Mouse (Mus musculus): ENCODE results near the gene Gm20671.
"Not testable (repeated sequence)": the region's sequence is repeated elsewhere in the genome, so short reads cannot be mapped to it uniquely, and the experiment has no call there.

Gm20671 gene

DNA sequence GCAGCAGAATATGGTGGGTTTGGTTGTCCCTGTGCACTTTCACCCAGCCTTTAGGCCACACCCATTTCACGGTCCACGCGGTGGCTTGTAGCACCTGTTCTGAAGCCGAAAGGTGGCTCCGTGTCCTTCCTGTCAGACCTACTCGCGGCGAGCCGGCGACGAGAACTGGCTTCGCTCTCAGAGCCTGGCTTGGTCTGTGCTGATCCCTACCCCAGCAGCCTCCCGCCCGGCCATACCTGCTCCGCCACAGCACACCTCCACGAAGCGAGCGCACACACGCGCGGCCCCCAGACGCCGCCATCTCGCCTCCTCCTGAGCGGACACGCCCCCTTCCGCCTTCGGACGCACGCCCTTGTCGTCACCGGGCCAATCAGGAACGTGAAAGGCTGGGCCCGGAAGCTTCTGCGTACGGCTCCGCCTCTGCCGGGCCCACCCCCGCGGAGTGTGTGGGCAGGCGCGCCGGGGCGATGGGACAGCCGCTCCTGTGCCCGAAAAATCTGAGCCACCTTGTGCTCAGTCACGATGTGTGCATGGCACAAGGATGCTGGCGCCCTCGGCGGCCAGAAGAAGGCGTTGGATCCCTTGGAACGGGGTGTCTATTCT, 41.5 kb downstream of the Gm20671 start, which contains the start of gene Pisd:
Pisd (minus strand) TSS at position 334 of the 603 bp plus-strand sequence.
- DNase-seq (ENCODE audit: low spot score in 2 of 2), result peak; percentile 87 to 91

DNA sequence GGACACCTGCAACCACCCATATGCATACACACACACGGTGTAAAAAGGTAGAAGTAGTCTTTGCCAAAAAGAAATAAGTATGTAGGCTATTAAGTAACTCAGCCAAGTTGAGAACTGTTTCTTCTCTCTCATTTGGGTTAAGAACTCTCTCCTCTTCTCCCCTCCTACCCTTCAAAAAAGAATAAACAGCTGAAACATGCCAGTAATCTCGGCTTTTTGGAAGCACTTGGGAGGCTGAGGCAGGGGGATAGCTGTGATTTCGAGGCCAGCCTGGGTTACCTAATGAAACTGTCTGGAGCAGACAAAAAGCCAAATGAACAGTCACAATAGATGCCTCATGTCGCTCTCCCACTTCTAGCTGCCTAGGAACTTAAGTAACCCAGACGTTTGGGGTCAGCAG, 42.2 kb downstream of the Gm20671 start:
- no peak for DNase-seq (ENCODE audit: low spot score in 2 of 2)

- no peak for DNase-seq (ENCODE audit: low spot score in 2 of 2)
Measured at GRCm38 (mm10) chr5:32781596-32781995, 45.3 kb downstream of the Gm20671 start.

DNA sequence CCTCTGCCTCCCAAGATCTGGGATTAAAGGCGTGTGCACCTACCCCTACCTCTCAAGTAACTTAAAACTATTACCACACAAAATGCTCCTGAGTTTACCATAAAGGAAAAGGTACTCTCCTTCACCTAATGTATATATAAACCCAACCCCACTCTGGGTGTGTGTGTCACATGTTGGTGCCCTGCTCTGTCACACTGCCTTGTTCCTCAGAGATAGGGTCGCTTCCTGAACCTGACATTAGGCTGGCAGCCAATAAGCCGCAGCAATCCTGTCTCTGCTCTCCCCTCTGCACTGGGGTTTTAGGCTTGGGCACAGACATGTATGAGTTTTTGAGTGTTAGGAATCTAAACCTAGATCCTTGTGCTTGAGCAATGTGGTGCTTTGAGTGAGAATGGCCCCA, 48.7 kb downstream of the Gm20671 start:
- DNase-seq (ENCODE audit: low spot score in 2 of 2), result no peak

DNA sequence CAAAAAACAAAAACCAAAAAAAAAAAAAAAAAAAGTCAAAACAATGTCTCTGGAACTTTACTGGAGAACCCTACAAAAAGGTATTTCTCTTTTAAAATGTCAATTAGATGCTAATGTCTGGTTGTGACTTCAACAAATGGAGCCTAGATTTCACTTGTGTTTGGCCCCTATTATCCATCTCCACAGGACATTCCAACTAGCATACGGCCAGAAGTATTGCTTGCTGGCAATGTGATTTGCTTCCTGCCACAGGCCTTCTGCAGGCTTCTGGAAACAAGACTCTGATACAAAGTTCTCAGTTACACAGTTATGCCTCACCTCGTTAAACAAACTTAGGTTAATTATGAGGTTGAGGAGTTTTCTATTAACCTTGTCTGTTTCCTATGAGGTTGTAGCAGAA, 54.5 kb downstream of the Gm20671 start:
- DNase-seq (ENCODE audit: low spot score in 2 of 2), result no peak

DNA sequence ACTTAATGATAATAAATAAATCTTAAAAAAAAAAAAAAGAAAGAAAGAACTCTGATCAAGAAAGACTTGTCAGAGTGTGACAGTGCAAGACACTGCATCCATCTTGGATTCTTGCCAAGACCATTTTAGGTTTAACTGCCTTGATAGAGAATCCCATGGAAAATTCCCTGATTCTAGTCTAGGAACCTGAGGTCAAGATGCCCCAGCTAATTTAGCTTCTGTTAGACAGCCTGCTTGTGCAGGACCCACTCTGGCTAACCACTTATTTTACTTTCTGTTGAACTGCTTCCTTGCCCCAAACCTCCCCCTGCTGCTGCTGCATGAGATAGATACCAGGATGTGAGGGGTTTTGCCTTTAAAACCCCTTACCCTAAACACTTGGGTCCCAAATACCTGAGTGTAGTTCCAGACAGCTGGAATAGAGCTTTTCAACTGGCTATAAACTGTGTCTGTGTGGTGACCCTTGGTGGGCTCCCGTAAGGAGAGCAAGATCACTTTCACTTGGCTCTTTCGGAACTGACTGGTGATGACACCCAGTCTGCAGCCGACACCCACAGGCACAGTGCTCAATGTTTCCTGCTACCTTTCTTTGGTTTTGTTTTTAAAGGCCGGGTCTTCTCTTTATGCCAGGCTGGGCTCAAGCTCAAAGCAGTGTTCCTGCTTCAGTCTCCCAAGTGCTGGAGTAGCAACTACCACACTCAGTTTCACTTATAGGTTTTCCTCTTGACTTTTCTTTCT, 59.1 kb downstream of the Gm20671 start:
- DNase-seq (ENCODE audit: low spot score in 2 of 2), result no peak

- no peak for DNase-seq (ENCODE audit: low spot score in 2 of 2)
Measured at GRCm38 (mm10) chr5:32767004-32767403, 59.9 kb downstream of the Gm20671 start.

DNA sequence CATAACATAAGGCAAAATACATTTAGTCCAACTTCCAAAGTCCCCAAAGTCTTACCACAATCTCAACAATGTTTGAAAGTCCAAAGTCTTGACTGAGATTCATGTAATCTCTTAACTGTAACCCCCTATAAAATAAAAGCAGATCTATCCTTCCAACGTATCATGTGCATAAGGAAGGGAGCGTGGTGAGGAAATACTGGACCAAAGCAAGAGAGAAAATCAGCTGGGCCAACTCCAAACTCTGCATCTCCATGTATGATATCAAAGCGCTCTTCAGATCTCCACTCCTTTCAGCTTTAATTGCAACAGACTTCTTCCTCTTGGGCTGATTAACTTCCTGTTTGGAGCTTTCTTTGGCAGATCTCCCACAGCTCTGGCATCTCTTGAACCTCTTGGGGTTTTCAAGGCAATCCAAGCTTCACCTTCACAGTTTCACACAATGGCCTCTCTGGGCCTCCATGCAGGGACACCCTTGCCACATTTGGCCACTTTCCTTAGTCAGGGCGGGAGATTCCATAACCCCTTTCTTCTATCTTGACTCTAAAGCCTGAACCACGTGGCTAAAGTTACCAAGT, 65.3 kb downstream of the Gm20671 start:
- no peak for DNase-seq (ENCODE audit: low spot score in 2 of 2)

DNA sequence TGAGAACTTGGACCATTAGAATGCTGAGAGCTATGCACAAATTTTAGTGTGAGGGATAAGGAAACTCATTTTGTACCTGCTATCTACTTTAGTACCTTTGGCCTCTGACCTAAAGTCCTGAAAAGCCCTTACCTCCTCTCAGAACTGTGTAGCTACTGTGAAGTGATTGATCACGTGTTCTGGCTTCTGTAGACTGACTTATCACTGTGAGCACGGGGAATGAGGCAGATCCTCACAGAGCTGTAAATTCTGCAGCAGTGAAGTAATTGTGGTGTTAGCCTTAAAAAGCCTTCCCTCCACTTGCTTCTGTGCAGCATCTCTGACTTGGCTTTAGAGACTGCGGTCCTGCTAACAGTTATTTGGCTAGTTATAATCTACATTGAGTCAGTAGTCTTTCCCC, 66.1 kb downstream of the Gm20671 start:
- no peak for DNase-seq (ENCODE audit: low spot score in 2 of 2)

DNA sequence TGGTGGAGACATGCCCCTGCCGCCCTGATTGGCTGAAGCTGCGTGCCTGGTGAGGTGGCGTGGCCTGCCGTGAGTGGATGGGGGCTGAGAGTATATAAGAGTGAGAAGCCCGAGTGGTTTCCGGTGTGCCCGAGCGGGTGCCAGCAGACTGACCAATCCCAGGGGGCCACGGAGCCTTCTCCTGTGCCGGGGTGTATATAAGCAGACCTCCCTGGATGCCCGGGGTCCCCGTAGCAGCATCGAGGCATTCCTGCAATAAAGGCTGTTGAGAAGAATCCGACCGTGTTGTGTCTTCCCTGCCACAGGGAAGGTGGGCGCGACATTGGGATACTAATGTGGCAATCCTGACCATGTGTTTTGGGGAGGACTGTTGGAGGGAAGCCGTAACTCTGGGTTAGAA, 66.6 kb downstream of the Gm20671 start:
- not testable (repeated sequence) for DNase-seq (ENCODE audit: low spot score in 2 of 2)

DNA sequence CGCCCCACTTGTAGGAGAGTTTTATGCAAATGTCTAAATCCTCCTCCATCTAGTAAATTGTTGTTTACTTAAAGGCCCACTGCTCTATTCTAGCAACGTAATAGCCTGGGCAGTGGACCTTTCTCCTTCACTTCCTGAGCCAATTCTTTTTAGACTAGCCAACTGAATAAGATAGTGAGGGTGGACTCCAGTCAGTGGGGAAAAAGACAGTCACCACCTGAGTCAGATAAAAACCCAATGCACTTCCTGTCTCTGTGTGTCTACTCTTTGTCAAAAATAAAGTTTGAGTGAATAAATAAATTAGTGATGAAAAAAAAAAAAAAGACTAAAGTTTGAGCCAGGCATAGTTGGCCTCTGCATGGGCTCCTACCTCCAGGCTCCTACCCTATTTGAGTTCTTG, 67.2 kb downstream of the Gm20671 start:
- no peak for DNase-seq (ENCODE audit: low spot score in 2 of 2)

DNA sequence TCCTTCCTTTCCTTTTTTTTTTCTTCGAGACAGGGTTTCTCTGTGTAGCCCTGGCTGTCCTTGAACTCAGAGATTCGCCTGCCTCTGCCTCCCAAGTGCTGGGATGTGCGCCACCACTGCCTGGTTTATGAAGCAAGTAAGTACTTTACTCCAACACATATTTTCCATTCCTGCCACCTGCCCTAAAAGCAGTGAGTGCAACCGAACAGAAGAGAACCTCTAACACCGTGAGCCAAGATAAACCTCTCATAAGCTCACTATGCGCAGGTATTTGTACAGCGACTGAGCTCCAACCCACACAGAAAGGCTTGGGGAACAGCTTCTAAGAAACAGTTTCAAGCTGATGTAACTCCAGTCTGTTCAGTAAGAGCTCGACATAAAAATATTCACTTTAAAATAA, 70.8 kb downstream of the Gm20671 start:
- DNase-seq (ENCODE audit: low spot score in 2 of 2), result no peak

GRCm38 (mm10) chr5:32751736-32752135, 75.2 kb downstream of the Gm20671 start:
- no peak for DNase-seq (ENCODE audit: low spot score in 2 of 2)

- DNase-seq (ENCODE audit: low spot score in 2 of 2), result no peak
Measured at GRCm38 (mm10) chr5:32748936-32749335, 78.0 kb downstream of the Gm20671 start.

DNA sequence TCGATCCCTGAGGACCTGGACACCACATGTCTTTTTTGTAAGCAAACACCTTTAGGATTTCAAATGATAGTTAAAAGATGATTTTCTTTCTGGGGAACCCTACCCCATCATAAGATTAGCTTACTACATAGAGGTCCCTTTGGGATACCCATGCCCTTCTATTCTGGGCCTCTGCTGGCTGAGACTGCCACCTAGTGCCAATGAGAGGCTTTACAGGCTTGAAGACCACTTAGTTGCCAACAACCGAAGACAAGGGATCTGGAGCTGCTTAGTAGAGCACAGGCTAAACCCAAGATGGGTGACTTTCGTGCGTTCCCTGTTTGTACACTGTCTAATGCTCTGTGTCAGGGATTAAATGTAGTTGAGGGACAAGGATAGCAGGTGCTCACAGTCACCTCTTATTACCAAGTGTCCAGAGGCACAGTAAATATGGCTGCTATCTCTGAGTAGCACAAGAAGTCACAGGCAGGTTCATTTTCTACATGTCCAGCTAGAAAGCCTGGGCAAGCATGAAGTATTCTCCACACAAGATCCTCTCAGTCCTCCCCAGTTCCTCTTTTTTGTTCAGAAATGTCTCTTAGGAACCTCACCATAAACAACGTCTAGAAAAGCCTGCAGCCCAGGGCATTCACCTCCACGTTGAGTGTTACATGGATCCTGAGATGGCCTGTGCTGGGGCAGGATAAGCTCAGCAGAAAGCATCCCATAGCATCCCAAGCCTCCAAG, 79.1 kb downstream of the Gm20671 start:
- DNase-seq (ENCODE audit: low spot score in 2 of 2), result peak in 1 of 2 experiments; percentile 45

- peak; percentile 34 to 48 for DNase-seq (ENCODE audit: low spot score in 2 of 2)
Measured at GRCm38 (mm10) chr5:32745705-32746655, 80.9 kb downstream of the Gm20671 start.

- peak; percentile 67 to 73 for DNase-seq (ENCODE audit: low spot score in 2 of 2)
Measured at GRCm38 (mm10) chr5:32742149-32742548, 84.8 kb downstream of the Gm20671 start.

DNA sequence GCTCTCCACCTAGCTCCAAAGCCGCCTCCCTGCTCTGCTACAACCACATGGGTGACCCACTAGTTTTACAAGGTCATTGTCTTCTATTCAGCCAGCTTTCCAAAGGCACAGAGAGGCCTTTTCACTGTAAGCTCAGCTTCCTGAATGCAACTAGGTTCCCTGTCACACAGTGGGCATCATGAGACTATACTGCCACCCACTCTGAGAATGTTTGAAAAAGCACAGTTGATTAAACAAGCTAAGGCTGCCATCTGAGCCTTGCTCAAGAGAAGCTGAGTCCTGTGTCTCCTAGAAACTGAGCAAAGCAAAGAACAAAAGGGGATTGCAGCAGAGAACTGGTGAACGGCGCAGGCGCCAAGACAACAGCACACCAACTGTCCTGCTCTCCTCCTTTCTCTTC, 85.5 kb downstream of the Gm20671 start:
- peak; percentile 25 to 38 for DNase-seq (ENCODE audit: low spot score in 2 of 2)

GRCm38 (mm10) chr5:32740850-32741249, 86.1 kb downstream of the Gm20671 start:
- DNase-seq (ENCODE audit: low spot score in 2 of 2), result not testable (repeated sequence)

- no peak for DNase-seq (ENCODE audit: low spot score in 2 of 2)
Measured at GRCm38 (mm10) chr5:32740138-32740537, 86.8 kb downstream of the Gm20671 start.

DNA sequence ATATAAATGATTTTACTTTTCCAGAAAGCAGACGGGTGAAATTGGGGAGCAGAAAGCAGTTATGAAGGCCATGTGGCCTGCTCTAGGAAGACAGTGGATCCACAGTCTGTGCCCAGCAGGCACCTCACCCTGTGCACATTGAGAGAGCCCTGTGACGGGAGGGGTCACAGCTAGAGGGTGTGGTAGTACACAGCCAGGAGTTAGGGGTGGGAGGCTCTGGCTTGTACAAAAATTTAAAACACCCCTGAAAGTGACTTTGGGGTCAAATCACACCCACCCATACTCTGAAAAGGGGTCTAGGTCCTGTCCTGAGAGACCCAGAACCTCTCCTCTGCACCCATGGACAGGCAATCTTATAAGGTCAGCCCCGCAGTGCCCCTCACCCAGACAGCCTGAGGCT, 90.1 kb downstream of the Gm20671 start:
- DNase-seq (ENCODE audit: low spot score in 2 of 2), result not testable (repeated sequence)
